Mouse (Mus musculus): ENCODE measurements around the gene Gm21981. TPM values are rescaled to one million over a fixed set of nuclear protein-coding genes. Genes with fewer than 3 reads are reported as not detected.

Gene Gm21981
- polyA plus RNA-seq, 1 experiment from 2014 or later: 0.13 TPM

GRCm38 (mm10) chr17:47706196-47706595 is 11.9 kb upstream of the Gm21981 start:
- Histone ChIP-seq H3K27ac (ENCODE audit: low read depth) (no peak overlapping the region), H3K9ac (replicated peaks) (no peak overlapping the region), H3K9me3 (ENCODE audit: low read length) (no peaks in the 10 kb centered on the region), H3K4me1 (ENCODE audit: insufficient read depth) (no peaks in the 10 kb centered on the region), H3K27me3 (ENCODE audit: insufficient read depth, low read length) (0 out of 2 replicates have a peak, but pooled peaks cover 5% of the 10 kb centered on the region), H3K4me3 (ENCODE audit: low read depth, low read length) (no peak overlapping the region), H3K36me3 (replicated peaks; ENCODE audit: insufficient read depth, low read length) (no peaks in the 10 kb centered on the region), H3K4me2 (ENCODE audit: low read depth, low read length) (no peak overlapping the region)
- TF ChIP-seq EP300 (IDR thresholded peaks at IDR 0.05; ENCODE audit: low read depth) (no peak), CTCF (IDR thresholded peaks at IDR 0.05; ENCODE audit: low read depth) (no peak)
- no peak for DNase-seq
- ATAC-seq: no peak
- 50% methylated on average over 1 of the region's 1 CpGs for WGBS (ENCODE audit: insufficient replicate concordance)

GRCm38 (mm10) chr17:47704692-47705091 is 10.4 kb upstream of the Gm21981 start:
- Histone ChIP-seq H3K9me3 (ENCODE audit: low read length) (no peaks in the 10 kb centered on the region), H3K4me3 (ENCODE audit: low read depth, low read length) (no peak overlapping the region), H3K9ac (replicated peaks) (no peak overlapping the region), H3K27ac (ENCODE audit: low read depth) (no peak overlapping the region), H3K36me3 (replicated peaks; ENCODE audit: insufficient read depth, low read length) (no peaks in the 10 kb centered on the region), H3K4me2 (ENCODE audit: low read depth, low read length) (no peak overlapping the region), H3K4me1 (ENCODE audit: insufficient read depth) (peaks cover 3% of the 10 kb centered on the region; the same call in 1 of the 2 replicates), H3K27me3 (ENCODE audit: insufficient read depth, low read length) (0 out of 2 replicates have a peak, but pooled peaks cover 5% of the 10 kb centered on the region)
- 62% methylated on average over 4 of the region's 4 CpGs for WGBS (ENCODE audit: insufficient replicate concordance)
- no peak for TF ChIP-seq EP300 (IDR thresholded peaks at IDR 0.05; ENCODE audit: low read depth)
- TF ChIP-seq CTCF (IDR thresholded peaks at IDR 0.05; ENCODE audit: low read depth): 0 out of 2 replicates have a peak, but pooled peaks have one; percentile 9
- no peak for ATAC-seq
- no peak for DNase-seq

DNA sequence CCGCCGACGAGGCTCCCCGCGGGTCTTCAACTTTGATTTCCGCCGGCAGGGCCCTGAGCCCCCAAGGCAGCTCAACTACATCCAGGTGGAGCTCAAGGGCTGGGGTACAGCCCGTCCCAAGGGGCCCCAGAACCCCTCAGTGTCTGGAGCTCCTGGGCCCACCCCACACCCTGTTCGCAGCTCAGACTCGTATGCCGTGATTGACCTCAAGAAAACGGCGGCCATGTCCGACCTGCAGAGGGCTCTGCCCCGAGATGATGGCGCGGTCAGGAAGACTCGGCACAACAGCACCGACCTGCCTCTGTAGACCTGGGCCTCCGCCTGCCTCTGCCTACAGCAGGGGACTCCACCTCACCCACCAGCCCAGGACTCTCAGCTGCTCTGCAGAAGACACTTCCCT is 9.3 kb upstream of the Gm21981 start:
- no peaks in the 10 kb centered on the region for H3K36me3 ChIP-seq (replicated peaks; ENCODE audit: insufficient read depth, low read length)
- H3K27me3 ChIP-seq (ENCODE audit: insufficient read depth, low read length): 0 out of 2 replicates have a peak, but pooled peaks cover 5% of the 10 kb centered on the region
- no peaks in the 10 kb centered on the region for H3K9me3 ChIP-seq (ENCODE audit: low read length)
- TF ChIP-seq CTCF (IDR thresholded peaks at IDR 0.05; ENCODE audit: low read depth): no peak
- no peak for TF ChIP-seq EP300 (IDR thresholded peaks at IDR 0.05; ENCODE audit: low read depth)
- WGBS (ENCODE audit: insufficient replicate concordance): 43% methylated on average over 20 of the region's 20 CpGs
- no peak overlapping the region for H3K27ac ChIP-seq (ENCODE audit: low read depth)
- H3K4me3 ChIP-seq (ENCODE audit: low read depth, low read length): no peak overlapping the region
- ATAC-seq (no peak), DNase-seq (no peak)
- H3K4me1 ChIP-seq (ENCODE audit: insufficient read depth): peaks cover 3% of the 10 kb centered on the region; the same call in 1 of the 2 replicates
- H3K9ac ChIP-seq (replicated peaks): no peak overlapping the region
- H3K4me2 ChIP-seq (ENCODE audit: low read depth, low read length): no peak overlapping the region

DNA sequence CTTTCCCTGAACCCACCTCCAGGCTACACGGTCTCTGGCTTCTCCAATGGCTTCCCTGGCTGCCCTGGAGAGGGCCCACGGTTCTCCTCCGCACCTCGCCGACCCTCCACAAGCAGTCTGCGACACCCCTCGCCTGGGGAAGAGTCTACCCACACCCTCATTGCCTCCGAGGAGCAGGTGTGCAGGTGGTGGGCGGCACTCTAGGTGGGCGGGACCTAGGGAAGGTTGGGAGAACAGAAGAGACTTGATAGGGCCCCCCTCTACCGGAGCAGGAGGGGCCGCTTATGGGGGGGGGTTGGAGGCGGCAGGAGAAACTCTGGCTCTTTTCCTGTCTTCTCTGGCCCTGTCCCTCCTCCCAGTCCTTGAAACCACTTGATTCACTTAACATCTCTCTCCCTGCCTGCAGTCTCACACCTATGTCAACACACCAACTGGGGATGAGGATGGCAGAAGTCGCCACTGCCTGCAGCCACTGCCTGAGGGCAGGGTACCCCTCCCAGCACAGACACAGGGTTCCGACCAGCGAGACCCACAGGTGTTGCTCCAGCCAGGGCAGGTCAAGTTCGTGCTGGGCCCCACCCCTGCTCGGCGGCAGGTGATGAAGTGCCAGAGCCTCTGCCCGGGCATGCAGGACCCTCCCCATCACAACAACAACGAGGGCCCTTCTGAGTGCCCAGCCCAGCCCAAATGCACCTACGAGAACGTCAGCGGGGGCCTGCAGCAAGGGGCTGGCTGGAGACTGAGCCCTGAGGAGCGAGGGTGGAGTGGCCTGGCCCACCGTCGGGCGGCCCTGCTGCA is 8.5 kb upstream of the Gm21981 start:
- DNase-seq (no peak), ATAC-seq (no peak)
- WGBS (ENCODE audit: insufficient replicate concordance): 58% methylated on average over 24 of the region's 28 CpGs
- H3K9ac ChIP-seq (replicated peaks): no peak overlapping the region
- TF ChIP-seq CTCF (IDR thresholded peaks at IDR 0.05; ENCODE audit: low read depth) (no peak), EP300 (IDR thresholded peaks at IDR 0.05; ENCODE audit: low read depth) (no peak)
- peaks cover 3% of the 10 kb centered on the region; the same call in 1 of the 2 replicates for H3K4me1 ChIP-seq (ENCODE audit: insufficient read depth)
- no peak overlapping the region for H3K4me2 ChIP-seq (ENCODE audit: low read depth, low read length)
- H3K4me3 ChIP-seq (ENCODE audit: low read depth, low read length): no peak overlapping the region
- H3K9me3 ChIP-seq (ENCODE audit: low read length): no peaks in the 10 kb centered on the region
- H3K27me3 ChIP-seq (ENCODE audit: insufficient read depth, low read length): 0 out of 2 replicates have a peak, but pooled peaks cover 5% of the 10 kb centered on the region
- no peak overlapping the region for H3K27ac ChIP-seq (ENCODE audit: low read depth)
- H3K36me3 ChIP-seq (replicated peaks; ENCODE audit: insufficient read depth, low read length): no peaks in the 10 kb centered on the region

DNA sequence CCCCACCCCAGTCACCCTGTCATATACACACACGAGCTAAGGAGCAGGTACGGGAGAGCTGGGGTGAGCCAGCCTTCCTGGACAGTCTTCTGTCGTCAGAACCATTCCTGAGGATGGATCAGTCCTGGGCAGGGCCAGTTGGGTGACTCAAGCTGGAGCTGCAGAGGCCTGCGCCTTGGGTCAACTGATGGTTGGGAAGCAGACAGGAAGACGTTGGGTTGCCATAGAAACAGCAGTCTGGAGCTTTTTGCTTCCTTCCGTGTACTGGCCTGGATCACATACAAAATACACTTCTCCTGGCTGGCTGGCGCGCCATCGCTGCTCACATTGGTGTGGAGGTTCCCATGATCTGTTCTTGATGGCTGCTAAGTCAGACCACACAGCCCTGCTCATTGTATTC is 7.5 kb upstream of the Gm21981 start:
- no peak overlapping the region for H3K4me3 ChIP-seq (ENCODE audit: low read depth, low read length)
- DNase-seq (no peak), ATAC-seq (no peak)
- H3K9ac ChIP-seq (replicated peaks): no peak overlapping the region
- 74% methylated on average over 9 of the region's 9 CpGs for WGBS (ENCODE audit: insufficient replicate concordance)
- no peak for TF ChIP-seq EP300 (IDR thresholded peaks at IDR 0.05; ENCODE audit: low read depth)
- no peak for TF ChIP-seq CTCF (IDR thresholded peaks at IDR 0.05; ENCODE audit: low read depth)
- H3K36me3 ChIP-seq (replicated peaks; ENCODE audit: insufficient read depth, low read length): no peaks in the 10 kb centered on the region
- H3K27ac ChIP-seq (ENCODE audit: low read depth): no peak overlapping the region
- H3K9me3 ChIP-seq (ENCODE audit: low read length): no peaks in the 10 kb centered on the region
- H3K4me2 ChIP-seq (ENCODE audit: low read depth, low read length): no peak overlapping the region
- 0 out of 2 replicates have a peak, but pooled peaks cover 5% of the 10 kb centered on the region for H3K27me3 ChIP-seq (ENCODE audit: insufficient read depth, low read length)
- H3K4me1 ChIP-seq (ENCODE audit: insufficient read depth): peaks cover 3% of the 10 kb centered on the region; the same call in 1 of the 2 replicates

- Histone ChIP-seq H3K4me1 (ENCODE audit: insufficient read depth) (peaks cover 14% of the 10 kb centered on the region), H3K4me2 (ENCODE audit: low read depth, low read length) (no peak overlapping the region), H3K4me3 (ENCODE audit: low read depth, low read length) (no peak overlapping the region), H3K9ac (replicated peaks) (no peak overlapping the region), H3K27me3 (ENCODE audit: insufficient read depth, low read length) (peaks cover 13% of the 10 kb centered on the region), H3K36me3 (replicated peaks; ENCODE audit: insufficient read depth, low read length) (no peaks in the 10 kb centered on the region), H3K27ac (ENCODE audit: low read depth) (no peak overlapping the region), H3K9me3 (ENCODE audit: low read length) (no peaks in the 10 kb centered on the region)
- DNase-seq: no peak
- ATAC-seq: no peak
- TF ChIP-seq EP300 (IDR thresholded peaks at IDR 0.05; ENCODE audit: low read depth): no peak
- TF ChIP-seq CTCF (IDR thresholded peaks at IDR 0.05; ENCODE audit: low read depth): no peak
- WGBS (ENCODE audit: insufficient replicate concordance): 69% methylated on average over 2 of the region's 2 CpGs
Measured at GRCm38 (mm10) chr17:47699055-47699454, 4.8 kb upstream of the Gm21981 start.

Measured in liver, postnatal 0 days (tissue).